Mouse (Mus musculus) gastrocnemius, postnatal 25 days (tissue): Measurements from ENCODE around the gene C2cd2. TPM values are rescaled to one million over a fixed set of nuclear protein-coding genes. Genes with fewer than 3 reads are reported as not detected.

Source experiments
- DNase-seq: peaks from one replicate; pipeline ENCODE4 v3.0.0; 2022
- microRNA-seq, 2 experiments: library from miRNA; unstranded; fragments of <30 nt; microRNA quantifications; one replicate each; pipeline ENCODE4 v1.2.0; 2021; ENCODE audit warnings: borderline replicate concordance in 2 of 2
- total RNA-seq, 2 experiments: library from RNA; stranded (reverse); gene quantifications; 1 replicate in 1 of 2; 2 replicates in 1 of 2; pipeline ENCODE4 v1.2.3; 2021

C2cd2 gene
- total RNA-seq, 2 experiments from 2014 or later: 171 to 179 TPM

GRCm38 (mm10) chr16:97808881-97809280 is 153.5 kb downstream of the C2cd2 start:
- no peak for DNase-seq

DNA sequence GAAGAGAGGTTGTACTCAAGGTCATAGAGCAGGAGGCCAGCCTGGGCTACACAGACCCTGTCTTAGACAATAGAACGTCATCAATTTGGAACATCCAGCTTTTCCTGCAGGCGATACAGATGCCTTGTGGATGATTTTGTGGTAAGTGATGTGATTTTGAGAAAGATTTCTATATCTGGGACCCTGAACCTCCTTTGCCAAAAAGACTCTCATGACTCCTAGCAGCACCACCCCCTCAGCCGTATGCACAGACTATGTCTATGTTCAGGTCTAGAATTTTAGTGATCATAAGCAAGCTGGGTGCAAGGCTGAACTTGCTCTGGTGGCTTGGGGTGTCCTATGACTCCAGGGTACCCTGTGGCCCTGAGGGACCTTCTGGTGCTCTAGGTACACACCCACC is 156.8 kb downstream of the C2cd2 start:
- no peak for DNase-seq

Small RNA genes lying within 50 kb of the gene (microRNA-seq; reads per million reads assigned to microRNA genes)
- 1.1 to 1.5 reads per million in 2 experiments for gene Mir6964

Other genes starting within 250 kb of the C2cd2 start
- gene Ripk4, start 198.8 kb downstream of the C2cd2 start, total RNA-seq: not detected
- 1 to 10 TPM; 6.6 to 8.8 TPM for gene Prdm15, start 110.7 kb downstream of the C2cd2 start, total RNA-seq
- 1 to 10 TPM; 5.1 to 6.9 TPM for gene Zbtb21, start within 50 bp of the C2cd2 start, total RNA-seq
- gene B230307C23Rik, start 34.7 kb upstream of the C2cd2 start, total RNA-seq: 1 to 10 TPM; 3.9 to 7.9 TPM
- gene A630089N07Rik, start 119.9 kb upstream of the C2cd2 start, total RNA-seq: 1 to 10 TPM; 2.5 to 3.1 TPM